Mouse (Mus musculus) frontal cortex, adult (tissue): ENCODE measurements around the gene Chrnb4.
A peak's percentile ranks its signal among the peaks of the same experiment; 100 is the strongest.

Source experiments
- ATAC-seq: cut with Nextera tagmentation; 2 replicates; pipeline ENCODE4 v1.9.2; 2017; ENCODE audit warnings: mild to moderate bottlenecking, moderate library complexity, mixed read lengths; ENCODE audit not compliant: low TSS enrichment

The Chrnb4 gene

GRCm38 (mm10) chr9:55048211-55048880 lies at the start of gene Chrnb4:
Chrnb4 (minus strand) TSS chr9:55048779.
- ATAC-seq = no peak

- no peak for ATAC-seq
These were observed 48.3 kb upstream of the Chrnb4 start for GRCm38 (mm10) chr9:55096870-55097269.

- no peak for ATAC-seq
These were observed 47.5 kb upstream of the Chrnb4 start for GRCm38 (mm10) chr9:55096033-55096432.

- no peak for ATAC-seq
These were observed 41.6 kb upstream of the Chrnb4 start for GRCm38 (mm10) chr9:55090141-55090540.

- ATAC-seq = no peak
These were observed 40.6 kb upstream of the Chrnb4 start for GRCm38 (mm10) chr9:55089226-55089625.

- no peak for ATAC-seq
These were observed 34.8 kb upstream of the Chrnb4 start for GRCm38 (mm10) chr9:55083154-55083913.

GRCm38 (mm10) chr9:55067965-55068265 lies 19.3 kb upstream of the Chrnb4 start:
- no peak for ATAC-seq

GRCm38 (mm10) chr9:55067260-55067964 lies 18.8 kb upstream of the Chrnb4 start:
- ATAC-seq = 0 out of 2 replicates have a peak, but pooled peaks have one; percentile 9

- no peak for ATAC-seq
These were observed 16.7 kb upstream of the Chrnb4 start for GRCm38 (mm10) chr9:55065241-55065640.

- no peak for ATAC-seq
These were observed 9.5 kb upstream of the Chrnb4 start for GRCm38 (mm10) chr9:55058067-55058466.

GRCm38 (mm10) chr9:55055386-55055930 lies 6.9 kb upstream of the Chrnb4 start:
- no peak for ATAC-seq

GRCm38 (mm10) chr9:55046764-55047163 lies 1.8 kb downstream of the Chrnb4 start:
- no peak for ATAC-seq

GRCm38 (mm10) chr9:55045001-55045400 lies 3.6 kb downstream of the Chrnb4 start:
- ATAC-seq = no peak

- ATAC-seq = no peak
These were observed 4.9 kb downstream of the Chrnb4 start for GRCm38 (mm10) chr9:55043688-55044087.

- no peak for ATAC-seq
These were observed 7.2 kb downstream of the Chrnb4 start for GRCm38 (mm10) chr9:55041389-55041788.

- ATAC-seq = no peak
These were observed 8.6 kb downstream of the Chrnb4 start for GRCm38 (mm10) chr9:55039983-55040382.

GRCm38 (mm10) chr9:55038948-55039347 lies 9.6 kb downstream of the Chrnb4 start:
- ATAC-seq = no peak

GRCm38 (mm10) chr9:55031435-55032167 lies 17.0 kb downstream of the Chrnb4 start:
- no peak; the same call in 1 of the 2 replicates for ATAC-seq

- peak; percentile 23; the same call in 1 of the 2 replicates for ATAC-seq
These were observed 22.3 kb downstream of the Chrnb4 start, which contains the start of gene Chrna3 for GRCm38 (mm10) chr9:55026275-55026663. Chrna3 (minus strand) TSS chr9:55026562.

GRCm38 (mm10) chr9:55025534-55026274 lies 22.9 kb downstream of the Chrnb4 start:
- no peak for ATAC-seq
